Mouse (Mus musculus) T-helper 1 cell (primary cell): ENCODE results near the gene Ss18l1.

Experiments
- in situ Hi-C: fragments of 300-600 bp; cut with MboI, MseI; formaldehyde crosslinking; loops from one replicate; pipeline ENCODE4 v1.15.1; 2025; ENCODE audit warnings: high pct_unique_total_duplicates

The Ss18l1 gene

DNA sequence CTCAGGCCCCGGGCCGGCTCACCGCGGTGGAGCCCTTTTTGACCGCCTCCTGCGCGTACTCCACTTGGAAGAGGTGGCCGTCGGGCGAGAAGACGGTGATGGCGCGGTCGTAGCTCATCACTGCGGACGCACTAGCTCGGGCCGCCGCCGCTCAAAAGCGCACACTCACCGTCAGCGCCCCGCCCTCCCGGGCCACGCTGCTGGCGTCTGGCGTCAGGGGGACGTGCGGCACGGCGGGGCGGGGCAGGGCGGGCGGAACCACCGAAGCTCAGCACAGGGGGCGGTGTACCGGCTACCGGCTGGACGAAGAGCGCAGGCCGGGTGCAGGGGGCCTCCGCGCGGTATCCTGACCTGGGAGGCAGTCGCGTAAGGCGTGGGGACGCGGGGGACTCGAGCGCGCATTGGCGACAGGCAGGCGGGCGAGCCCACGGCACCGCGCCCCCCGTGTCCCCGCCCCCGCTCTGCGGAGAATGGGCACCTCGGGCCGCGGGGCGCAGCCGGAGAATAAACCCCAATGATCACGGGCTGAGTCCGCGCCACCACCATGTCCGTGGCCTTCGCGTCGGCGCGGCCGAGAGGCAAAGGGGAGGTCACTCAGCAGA is at the start of gene Ss18l1, which contains the start of gene Psma7:
TSS of gene Ss18l1 (plus strand) at position 254 of the 602 bp plus-strand sequence.
TSS of gene Psma7 (minus strand) at position 178 of the 602 bp plus-strand sequence.
- in situ Hi-C loops, result no loop called here

GRCm38 (mm10) chr2:179993071-179993470 is 49.2 kb upstream of the Ss18l1 start:
- in situ Hi-C loops, result no loop called here

GRCm38 (mm10) chr2:179998431-179998830 is 43.9 kb upstream of the Ss18l1 start:
- in situ Hi-C loops, result no loop called here

GRCm38 (mm10) chr2:180001635-180002034 is 40.7 kb upstream of the Ss18l1 start:
- in situ Hi-C loops, result no loop called here

- in situ Hi-C loops, result no loop called here
Observed at GRCm38 (mm10) chr2:180005656-180006351, 36.5 kb upstream of the Ss18l1 start.

- in situ Hi-C loops, result no loop called here
Observed at GRCm38 (mm10) chr2:180006352-180007017, 35.8 kb upstream of the Ss18l1 start.

DNA sequence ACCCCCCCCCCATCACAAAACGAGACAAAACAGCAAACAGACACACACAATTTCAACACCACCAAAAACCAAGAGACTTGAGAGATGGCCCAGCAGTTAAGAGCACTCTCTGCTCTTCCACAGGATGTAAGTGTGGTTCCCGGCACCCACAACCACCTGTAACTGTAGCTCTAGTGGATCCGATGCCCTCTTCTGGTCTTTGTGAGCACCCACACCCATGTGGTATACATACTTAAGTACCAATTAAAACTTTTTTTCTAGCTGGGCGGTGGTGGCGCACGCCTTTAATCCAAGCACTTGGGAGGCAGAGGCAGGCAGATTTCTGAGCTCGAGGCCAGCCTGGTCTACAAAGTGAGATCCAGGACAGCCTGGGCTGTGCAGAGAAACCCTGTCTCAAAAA is 31.6 kb upstream of the Ss18l1 start:
- in situ Hi-C loops, result no loop called here

DNA sequence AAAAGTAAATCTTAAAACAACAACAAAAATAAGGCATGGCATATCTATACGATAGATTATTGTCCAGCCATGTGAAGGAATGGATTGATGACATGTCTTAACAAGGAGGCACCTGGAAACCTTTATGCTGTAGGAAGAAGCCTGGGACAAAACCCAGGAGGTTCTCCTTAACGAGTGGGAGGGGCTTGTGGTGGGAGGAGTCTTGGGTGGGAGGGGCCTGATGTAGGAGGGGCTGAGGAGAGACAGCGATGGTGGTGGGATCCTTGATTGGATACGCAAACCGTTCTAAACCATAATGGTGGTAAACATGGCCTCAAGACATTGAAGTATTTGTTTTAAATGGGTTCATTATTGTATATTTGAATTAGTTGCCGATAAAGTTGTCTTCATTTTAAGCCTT is 30.9 kb upstream of the Ss18l1 start:
- in situ Hi-C loops, result no loop called here

DNA sequence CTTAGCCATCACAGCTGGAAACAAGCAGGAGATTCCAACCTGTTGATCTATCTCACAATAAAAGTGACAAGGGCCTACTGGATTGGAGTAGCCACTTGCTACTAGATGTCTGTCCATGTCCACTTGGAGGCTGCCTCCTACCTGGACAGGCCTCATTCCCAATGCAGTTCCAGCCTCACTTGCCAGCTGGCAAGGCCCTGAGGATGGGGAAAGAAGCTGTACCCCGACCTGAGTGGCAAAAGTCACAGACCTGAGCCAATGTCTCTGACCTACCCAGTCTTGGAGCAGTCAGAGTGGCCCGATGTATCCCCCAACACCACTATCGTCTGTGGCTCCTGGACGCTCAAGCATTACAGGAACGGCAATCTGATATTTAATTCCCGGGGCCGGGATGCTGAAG is 28.6 kb upstream of the Ss18l1 start:
- in situ Hi-C loops, result no loop called here

GRCm38 (mm10) chr2:180017632-180018031 is 24.7 kb upstream of the Ss18l1 start:
- in situ Hi-C loops, result no loop called here

- in situ Hi-C loops, result no loop called here
Observed at GRCm38 (mm10) chr2:180018573-180018972, 23.7 kb upstream of the Ss18l1 start.

DNA sequence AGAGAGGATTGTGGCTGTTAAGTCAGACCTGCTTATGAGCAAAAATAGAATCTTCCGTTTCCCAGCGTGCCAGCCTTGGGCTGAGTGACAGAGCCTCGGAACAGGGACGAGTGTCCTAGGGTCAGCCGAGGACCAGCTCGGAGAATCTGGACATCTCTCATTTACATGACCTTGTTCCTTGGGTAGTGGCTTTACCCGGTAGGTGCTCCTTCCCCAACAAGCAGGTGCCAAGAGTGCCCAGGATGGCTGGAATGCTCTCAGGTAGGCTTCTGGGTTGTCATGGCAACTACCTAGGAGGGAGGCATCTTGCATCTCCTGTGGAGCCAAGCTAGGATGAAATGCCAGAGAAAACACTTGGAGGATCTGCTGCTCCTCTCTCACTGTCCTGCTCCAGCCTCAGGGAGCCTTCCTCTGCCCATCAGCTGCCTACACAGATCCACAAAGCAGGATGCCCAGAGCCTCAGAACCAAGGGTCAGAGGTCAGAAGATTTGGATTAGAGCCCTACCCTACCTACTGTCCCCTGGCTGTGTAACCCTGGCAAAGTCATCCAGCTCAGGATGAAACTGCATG is 22.1 kb upstream of the Ss18l1 start:
- in situ Hi-C loops, result no loop called here

DNA sequence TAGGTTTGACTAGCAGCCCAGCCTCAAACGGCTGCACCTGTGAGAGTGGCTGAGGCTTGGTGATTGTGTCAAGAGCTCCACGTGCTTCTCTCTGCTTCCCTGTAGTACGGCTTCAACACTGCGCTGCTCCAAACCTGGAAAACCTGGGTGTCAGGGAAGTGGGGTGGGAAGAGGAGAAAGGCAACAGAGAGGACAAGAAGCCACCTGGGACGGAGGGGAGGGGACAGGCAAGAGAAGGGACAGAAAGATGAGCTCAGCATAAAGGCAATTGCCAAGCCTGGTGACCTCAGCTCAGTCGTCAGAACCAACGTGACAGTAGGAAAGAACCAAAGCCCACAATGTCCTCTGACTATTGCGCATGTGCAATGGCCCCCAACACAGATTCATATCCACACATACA is 21.4 kb upstream of the Ss18l1 start:
- in situ Hi-C loops, result no loop called here

GRCm38 (mm10) chr2:180022751-180023150 is 19.6 kb upstream of the Ss18l1 start:
- in situ Hi-C loops, result no loop called here

GRCm38 (mm10) chr2:180024401-180025098 is 17.8 kb upstream of the Ss18l1 start, which contains the start of gene Lsm14b:
Gene Lsm14b, plus strand, starts transcription at chr2:180024987.
- in situ Hi-C loops, result no loop called here

- in situ Hi-C loops, result no loop called here
Observed at GRCm38 (mm10) chr2:180025135-180025860, 17.0 kb upstream of the Ss18l1 start.

GRCm38 (mm10) chr2:180025861-180026200 is 16.5 kb upstream of the Ss18l1 start:
- in situ Hi-C loops, result no loop called here

DNA sequence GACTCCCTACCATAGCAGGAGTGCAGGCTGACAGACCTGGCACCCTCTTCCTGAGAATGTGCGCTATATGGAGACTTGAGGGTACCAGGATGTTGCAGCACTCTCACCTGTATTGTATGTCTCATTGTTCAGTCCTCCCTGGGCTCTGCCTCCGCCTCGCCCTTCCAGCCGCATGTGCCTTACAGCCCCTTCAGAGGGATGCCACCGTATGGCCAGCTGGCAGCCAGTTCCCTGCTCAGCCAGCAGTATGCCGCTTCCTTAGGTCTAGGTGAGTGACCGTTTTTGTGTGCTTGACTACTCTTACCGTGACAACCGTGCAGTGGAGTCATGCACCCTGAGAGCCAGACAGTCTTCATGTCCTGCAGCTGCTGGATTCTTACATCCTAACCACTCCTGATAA is 14.5 kb upstream of the Ss18l1 start:
- in situ Hi-C loops, result no loop called here

DNA sequence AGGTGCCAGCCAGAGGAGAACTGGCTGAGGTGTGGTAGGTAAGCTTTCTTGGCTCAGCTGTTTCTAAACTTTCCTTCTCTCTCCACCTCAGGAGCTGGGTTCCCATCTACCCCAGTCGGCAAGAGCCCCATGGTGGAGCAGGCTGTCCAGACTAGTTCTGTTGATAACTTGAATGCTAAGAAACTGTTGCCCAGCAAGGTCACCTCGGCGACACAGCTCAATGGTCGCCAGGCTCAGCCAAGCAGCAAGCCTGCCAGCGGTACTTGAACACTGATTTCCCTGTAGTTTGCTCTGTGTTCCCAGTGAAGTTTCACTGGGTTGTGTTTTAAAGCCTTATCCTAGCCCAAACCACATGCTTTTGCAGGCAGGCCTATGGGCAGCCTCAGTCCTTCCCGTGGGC is 11.0 kb upstream of the Ss18l1 start:
- in situ Hi-C loops, result loop anchor here (5.0 kb wide), 2 partner anchors 64 to 236 kb away; no protein-coding TSS in a partner anchor

GRCm38 (mm10) chr2:180032925-180033324 is 9.4 kb upstream of the Ss18l1 start:
- in situ Hi-C loops, result loop anchor here (5.0 kb wide), 2 partner anchors 66 to 234 kb away; no protein-coding TSS in a partner anchor

GRCm38 (mm10) chr2:180033956-180034355 is 8.4 kb upstream of the Ss18l1 start:
- in situ Hi-C loops, result loop anchor here (5.0 kb wide), 2 partner anchors 67 to 233 kb away; no protein-coding TSS in a partner anchor
